Mouse (Mus musculus): ENCODE measurements around the gene 4930596D02Rik. TPM values are rescaled to one million over a fixed set of nuclear protein-coding genes. Genes with fewer than 3 reads are reported as not detected.

Gene 4930596D02Rik
- polyA plus RNA-seq (2021; fragmentation: Nextera tagmentation) = not detected in 2 replicates
- long read RNA-seq, experiment 1 = 0 reads
- long read RNA-seq, experiment 2 = 0 reads

DNA sequence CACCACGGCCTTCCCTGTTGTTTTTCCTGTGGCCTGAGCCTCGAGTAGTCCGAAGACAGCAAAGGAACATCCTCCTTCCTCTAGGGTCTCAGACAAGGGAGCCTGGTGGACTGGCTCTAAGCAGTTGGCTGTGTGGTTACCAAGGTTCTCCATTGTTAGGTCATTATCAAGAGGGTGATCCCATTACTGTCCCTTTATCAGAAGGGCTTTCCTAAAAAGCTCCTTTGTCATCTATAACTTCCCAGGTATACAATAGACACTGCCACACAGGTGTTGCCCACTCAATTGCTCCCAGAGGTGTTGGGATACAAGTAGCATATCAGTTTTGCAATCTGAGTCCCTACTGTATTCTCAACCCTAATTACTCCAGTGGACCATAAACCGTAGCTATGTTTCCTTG lies at the start of gene 4930596D02Rik:
Gene 4930596D02Rik, minus strand, starts transcription at position 101 of the 400 bp plus-strand sequence.

